Mouse (Mus musculus) layer of hippocampus, adult 8-10 months (tissue): ENCODE data around the gene Tkt. TPM values are rescaled to one million over a fixed set of nuclear protein-coding genes. Genes with fewer than 3 reads are reported as not detected.
"Not testable (repeated sequence)": the region's sequence is repeated elsewhere in the genome, so short reads cannot be mapped to it uniquely, and the experiment has no call there.

Source experiments
- DNase-seq, 2 experiments: peaks; one replicate each; pipeline ENCODE4 v3.0.0; 2022; ENCODE audit warnings: low spot score in 2 of 2
- total RNA-seq, 4 experiments: library from RNA; stranded (reverse); gene quantifications; 2 replicates each; pipeline ENCODE4 v1.2.4; 2022

Gene Tkt
- total RNA-seq, 4 experiments from 2014 or later: 171 to 205 (median 194) TPM

DNA sequence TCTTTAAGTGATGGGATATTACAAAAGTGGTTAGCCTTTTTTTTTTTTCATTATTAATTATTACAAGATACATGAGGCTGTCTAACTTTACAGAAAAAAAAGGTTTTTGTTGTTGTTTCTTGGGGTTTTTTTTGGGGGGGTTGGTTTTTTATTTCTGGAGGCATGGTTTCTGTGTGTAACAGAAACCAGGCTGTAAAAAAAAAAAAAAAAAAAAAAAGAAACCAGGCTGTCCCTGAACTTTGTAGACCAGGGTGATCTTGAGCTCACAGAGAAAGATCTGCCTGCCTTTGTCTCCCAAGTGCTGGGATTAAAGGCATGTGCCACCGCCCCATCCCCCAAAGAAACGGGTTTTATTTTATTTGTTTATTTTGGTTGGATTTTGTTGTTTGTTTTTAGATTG is 3.8 kb downstream of the Tkt start:
- DNase-seq: no peak

DNA sequence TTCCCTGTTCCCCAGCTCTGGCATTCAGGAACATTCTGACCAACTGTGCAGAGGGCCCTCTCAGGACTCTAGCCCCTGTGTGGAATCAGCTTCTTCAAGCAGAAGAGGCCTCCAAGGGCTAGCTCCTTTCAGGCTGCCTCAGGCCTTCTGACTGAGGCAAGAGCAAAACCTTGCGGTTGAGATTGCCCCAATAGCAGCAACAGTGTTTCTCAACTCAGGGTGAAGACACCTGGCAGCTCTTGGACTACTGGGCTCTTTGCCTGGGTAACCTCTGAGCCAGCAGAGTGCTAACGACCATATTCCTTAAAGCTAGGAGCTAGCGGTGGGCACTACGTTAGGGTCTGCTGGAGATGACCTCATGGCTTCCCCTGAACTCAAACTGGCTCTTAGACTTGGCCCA is 5.0 kb downstream of the Tkt start:
- DNase-seq: no peak

GRCm38 (mm10) chr14:30556651-30557050 is 8.5 kb downstream of the Tkt start:
- no peak for DNase-seq

- DNase-seq: no peak
Measured at GRCm38 (mm10) chr14:30557730-30558129, 9.6 kb downstream of the Tkt start.

- no peak for DNase-seq
Measured at GRCm38 (mm10) chr14:30559321-30559850, 11.2 kb downstream of the Tkt start.

- DNase-seq: no peak
Measured at GRCm38 (mm10) chr14:30560803-30561389, 12.7 kb downstream of the Tkt start.

DNA sequence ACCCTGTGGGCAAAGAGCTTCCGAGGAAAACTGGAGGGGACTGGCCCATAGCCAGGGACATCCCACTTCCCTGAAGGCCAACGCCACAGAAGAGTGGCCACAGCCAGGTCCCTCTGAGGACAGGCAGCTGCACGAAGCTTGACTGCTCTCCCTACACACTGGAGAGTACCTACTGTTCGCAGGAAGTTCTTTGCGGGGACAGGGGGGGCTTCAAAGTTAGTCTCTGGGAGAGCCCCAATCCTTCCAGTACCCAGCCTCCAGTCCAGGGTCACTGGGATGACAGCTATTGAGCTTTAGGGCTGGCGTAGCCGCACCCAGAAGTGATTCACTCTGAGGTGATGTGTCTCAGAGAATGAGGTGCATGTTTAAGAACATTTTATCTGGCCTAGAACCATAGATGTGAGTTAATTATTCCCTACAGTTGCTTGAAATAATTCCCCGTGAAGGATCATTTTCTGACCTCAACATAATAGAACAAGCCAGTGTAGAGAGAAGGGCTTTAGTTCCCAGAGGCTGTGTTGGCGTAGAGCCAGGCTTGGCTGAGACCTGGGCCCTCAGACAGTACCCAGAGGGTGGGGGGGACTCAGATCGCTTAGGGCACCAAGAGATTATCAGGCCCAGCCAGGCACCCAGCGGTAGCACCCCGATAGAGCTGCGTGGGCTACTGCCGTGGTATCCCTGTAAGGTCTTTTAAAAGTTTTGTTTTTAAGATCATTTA is 13.5 kb downstream of the Tkt start:
- DNase-seq: no peak

DNA sequence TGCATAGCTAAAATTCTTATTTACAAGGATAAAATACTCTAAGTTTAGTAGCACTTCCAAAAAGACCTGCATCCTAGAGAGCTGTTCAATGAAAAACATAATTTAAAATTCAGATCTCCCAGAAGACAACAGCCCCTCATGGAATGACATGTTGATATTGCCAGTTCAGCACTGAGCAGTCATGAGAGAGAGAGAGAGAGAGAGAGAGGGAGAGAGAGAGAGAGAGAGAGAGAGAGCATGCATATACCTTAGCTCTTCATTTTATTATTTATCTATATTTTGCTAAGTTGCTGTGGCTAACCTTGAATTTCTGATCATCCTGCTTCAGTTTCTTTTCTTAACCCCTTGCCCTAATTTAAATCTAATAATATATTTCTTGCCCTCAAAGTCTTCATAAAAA is 14.2 kb downstream of the Tkt start:
- no peak for DNase-seq

- DNase-seq: peak; percentile 43 to 57
Measured at GRCm38 (mm10) chr14:30564451-30564850, 16.3 kb downstream of the Tkt start.

DNA sequence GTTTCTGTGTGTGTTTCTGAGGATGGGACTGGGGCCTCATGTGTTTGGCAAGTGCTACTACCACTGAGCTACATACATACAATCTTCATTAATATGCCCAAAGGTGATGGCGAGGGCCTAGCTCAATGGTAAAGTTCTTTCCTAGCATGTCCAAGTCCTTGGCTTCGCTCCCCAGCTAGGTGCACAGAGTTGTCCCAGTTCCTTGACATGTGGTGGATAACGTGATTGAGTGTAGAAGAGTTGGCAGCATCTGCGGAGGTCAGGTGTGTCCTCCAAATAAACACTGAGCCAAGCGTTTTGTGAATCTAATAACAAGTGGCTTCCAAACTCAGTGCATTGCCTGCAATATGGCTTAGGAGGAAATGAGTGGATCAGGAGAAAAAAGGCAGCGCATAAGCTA is 18.2 kb downstream of the Tkt start:
- no peak for DNase-seq

GRCm38 (mm10) chr14:30568016-30568415 is 19.9 kb downstream of the Tkt start:
- DNase-seq: no peak

- DNase-seq: no peak
Measured at GRCm38 (mm10) chr14:30570303-30570702, 22.1 kb downstream of the Tkt start.

DNA sequence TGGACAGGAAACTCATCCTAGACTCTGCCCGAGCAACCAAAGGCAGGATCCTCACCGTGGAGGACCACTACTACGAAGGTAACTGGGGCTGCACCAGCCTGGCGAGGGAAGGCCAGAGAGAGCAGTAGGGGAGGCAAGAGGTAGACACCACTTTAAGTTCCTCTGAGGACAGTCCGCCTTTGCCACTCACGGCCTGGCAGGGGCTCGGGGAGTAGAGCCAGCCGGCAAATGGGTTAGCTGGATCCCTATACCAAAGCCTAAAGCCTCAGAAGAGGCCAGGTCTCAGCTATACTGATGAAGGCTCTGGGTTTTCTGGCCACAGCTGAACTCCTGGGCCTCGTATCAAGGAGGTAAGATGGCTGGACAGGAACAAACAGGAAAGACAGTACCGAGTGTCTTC is 24.1 kb downstream of the Tkt start:
- DNase-seq: no peak

GRCm38 (mm10) chr14:30573235-30573634 is 25.1 kb downstream of the Tkt start:
- no peak for DNase-seq

- DNase-seq: peak; percentile 51 to 84
Measured at GRCm38 (mm10) chr14:30573983-30574584, 25.9 kb downstream of the Tkt start.

- DNase-seq: no peak
Measured at GRCm38 (mm10) chr14:30575791-30576190, 27.6 kb downstream of the Tkt start.

GRCm38 (mm10) chr14:30576260-30576659 is 28.1 kb downstream of the Tkt start:
- DNase-seq: no peak

DNA sequence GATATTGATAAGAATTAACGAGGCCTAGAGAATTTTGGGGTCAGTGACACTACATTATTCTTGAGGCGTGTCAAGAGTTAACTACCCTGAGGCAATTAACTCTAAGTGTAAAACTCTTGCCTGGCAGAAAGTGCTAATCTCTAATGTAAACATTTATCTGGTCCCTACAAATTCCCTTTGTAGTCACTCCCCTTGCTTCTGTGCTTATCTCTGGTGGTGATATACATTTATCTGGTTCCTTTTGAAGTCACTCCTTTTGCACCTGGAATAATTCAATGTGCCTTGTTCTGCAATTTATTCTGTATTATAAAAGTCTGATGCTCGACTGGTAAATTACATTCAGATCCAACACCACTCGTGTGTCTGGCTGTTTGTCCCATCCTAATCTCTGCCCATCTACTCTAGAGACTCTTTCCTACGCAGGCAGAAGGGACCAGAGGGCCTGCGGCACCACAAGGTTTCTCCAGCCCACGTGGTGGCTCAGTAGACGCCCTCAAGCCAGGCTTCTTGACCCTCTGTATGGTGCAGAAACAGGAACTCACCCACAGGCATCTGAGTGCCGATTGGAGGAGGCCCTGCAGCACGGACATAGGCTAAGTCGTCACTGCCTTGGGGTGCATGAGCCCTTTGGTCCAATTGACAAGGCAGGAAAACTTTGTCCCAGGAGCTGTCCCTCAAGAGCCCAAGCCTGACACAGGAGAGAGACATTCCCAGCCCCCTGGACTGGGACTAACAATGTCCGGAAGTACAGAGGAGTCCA is 29.3 kb downstream of the Tkt start:
- DNase-seq: not testable (repeated sequence)

- no peak for DNase-seq
Measured at GRCm38 (mm10) chr14:30579180-30579579, 31.0 kb downstream of the Tkt start.

DNA sequence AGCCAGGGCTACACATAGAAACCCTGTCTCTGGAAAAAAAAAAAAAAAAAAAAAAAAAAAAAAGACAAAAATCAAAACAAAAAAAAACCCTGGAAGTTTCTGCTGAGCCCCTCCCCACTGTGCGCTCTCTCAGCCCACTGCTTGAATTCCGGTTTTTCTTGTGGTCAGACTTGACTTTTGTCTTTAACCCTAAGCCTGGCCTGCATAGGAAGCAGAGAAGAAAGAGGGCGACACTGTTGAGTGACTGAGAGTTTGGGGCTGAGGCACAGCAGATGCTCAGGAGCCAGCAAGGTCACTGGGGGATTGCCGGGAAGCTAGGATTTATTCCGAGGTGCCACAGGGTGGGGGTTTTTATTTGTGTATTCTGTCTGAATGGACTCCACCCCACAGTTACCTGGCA is 31.7 kb downstream of the Tkt start:
- no peak for DNase-seq

DNA sequence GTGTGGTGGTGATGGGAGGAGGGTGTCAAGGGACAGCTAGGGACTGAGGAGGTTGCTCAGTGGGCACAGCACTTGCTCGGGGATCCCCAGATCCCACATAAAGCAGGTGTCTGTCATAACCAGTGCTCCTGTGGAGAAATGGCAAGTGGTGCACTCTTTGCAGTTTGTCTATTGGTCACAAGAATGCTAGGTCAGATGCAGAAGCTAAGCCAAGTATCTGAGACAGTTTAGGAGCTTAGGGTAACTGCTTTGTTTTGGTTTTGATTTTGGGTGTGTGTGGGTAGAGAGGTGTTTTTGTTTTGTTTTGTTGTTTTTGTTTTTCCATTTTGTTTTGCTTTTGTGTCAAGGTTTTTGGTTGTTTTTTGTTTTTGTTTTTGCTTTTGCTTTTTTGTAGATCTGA is 33.1 kb downstream of the Tkt start:
- DNase-seq: no peak

DNA sequence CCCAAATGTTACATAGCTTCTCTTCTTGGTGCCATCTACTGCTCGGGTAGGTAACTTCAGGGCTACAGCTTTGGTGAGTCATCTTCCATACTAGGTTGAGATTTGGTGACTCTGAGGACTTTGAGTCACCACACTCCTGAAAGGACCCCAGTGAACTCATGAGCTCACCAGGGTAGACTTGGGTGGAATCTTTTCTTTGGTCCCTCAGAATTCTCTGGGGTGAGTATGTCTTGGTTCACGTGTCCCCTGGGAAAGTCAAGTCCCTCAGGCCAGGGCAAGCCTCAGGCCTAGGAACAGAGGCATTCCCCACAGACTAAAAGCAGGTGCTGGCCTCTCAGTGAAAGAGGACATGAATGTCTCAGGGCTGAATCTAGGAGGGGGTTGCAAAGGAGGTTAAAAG is 35.9 kb downstream of the Tkt start:
- DNase-seq: no peak
